Mouse (Mus musculus): Measurements from ENCODE around the gene Pitpnc1.
A peak's percentile ranks its signal among the peaks of the same experiment; 100 is the strongest.

The Pitpnc1 gene

GRCm38 (mm10) chr11:107321819-107322218 is 148.7 kb downstream of the Pitpnc1 start:
- DNase-seq, result no peak

- no peak for DNase-seq
Observed at GRCm38 (mm10) chr11:107319861-107320260, 150.6 kb downstream of the Pitpnc1 start.

GRCm38 (mm10) chr11:107317653-107318281 is 152.7 kb downstream of the Pitpnc1 start:
- DNase-seq, result no peak

- DNase-seq, result no peak
Observed at GRCm38 (mm10) chr11:107315475-107315874, 155.0 kb downstream of the Pitpnc1 start.

- no peak for DNase-seq
Observed at GRCm38 (mm10) chr11:107310338-107311121, 160.0 kb downstream of the Pitpnc1 start.

GRCm38 (mm10) chr11:107306170-107306569 is 164.3 kb downstream of the Pitpnc1 start:
- DNase-seq, result no peak

GRCm38 (mm10) chr11:107302141-107302540 is 168.4 kb downstream of the Pitpnc1 start:
- DNase-seq, result no peak

- no peak for DNase-seq
Observed at GRCm38 (mm10) chr11:107300235-107300634, 170.3 kb downstream of the Pitpnc1 start.

- no peak for DNase-seq
Observed at GRCm38 (mm10) chr11:107299511-107300120, 170.9 kb downstream of the Pitpnc1 start.

- no peak for DNase-seq
Observed at GRCm38 (mm10) chr11:107296176-107296575, 174.3 kb downstream of the Pitpnc1 start.

GRCm38 (mm10) chr11:107292036-107292435 is 178.5 kb downstream of the Pitpnc1 start:
- DNase-seq, result peak; percentile 55

- DNase-seq, result no peak
Observed at GRCm38 (mm10) chr11:107288186-107288563, 182.3 kb downstream of the Pitpnc1 start.

- no peak for DNase-seq
Observed at GRCm38 (mm10) chr11:107287215-107288185, 183.0 kb downstream of the Pitpnc1 start.

GRCm38 (mm10) chr11:107285731-107286130 is 184.8 kb downstream of the Pitpnc1 start:
- DNase-seq, result peak; percentile 52

- peak; percentile 79 for DNase-seq
Observed at GRCm38 (mm10) chr11:107283632-107284031, 186.9 kb downstream of the Pitpnc1 start.

GRCm38 (mm10) chr11:107282481-107282880 is 188.0 kb downstream of the Pitpnc1 start:
- DNase-seq, result no peak

GRCm38 (mm10) chr11:107279258-107279657 is 191.2 kb downstream of the Pitpnc1 start:
- no peak for DNase-seq

- no peak for DNase-seq
Observed at GRCm38 (mm10) chr11:107276898-107277297, 193.6 kb downstream of the Pitpnc1 start.

GRCm38 (mm10) chr11:107276337-107276736 is 194.2 kb downstream of the Pitpnc1 start:
- no peak for DNase-seq

- DNase-seq, result peak; percentile 82
Observed at GRCm38 (mm10) chr11:107275902-107276301, 194.6 kb downstream of the Pitpnc1 start.

GRCm38 (mm10) chr11:107274206-107274605 is 196.3 kb downstream of the Pitpnc1 start:
- no peak for DNase-seq

GRCm38 (mm10) chr11:107272351-107272975 is 198.0 kb downstream of the Pitpnc1 start:
- DNase-seq, result no peak

All from cerebellum, adult 9-10 months (tissue).